Mouse (Mus musculus): Measurements from ENCODE around the gene Slc16a14.

- TF ChIP-seq CTCF (IDR thresholded peaks at IDR 0.05; ENCODE audit: extremely low read depth, insufficient read depth, low read length) (no peak), POLR2A (IDR thresholded peaks at IDR 0.05; ENCODE audit: extremely low read depth, insufficient read depth, low read length) (no peak)
These were observed 30.5 kb downstream of the Slc16a14 start for GRCm38 (mm10) chr1:84904467-84904866.

Measured in cortical plate, adult 2 months (tissue).